Comparison of ENCODE assay signal across 9 mouse cellular contexts in the genomic region with DNA sequence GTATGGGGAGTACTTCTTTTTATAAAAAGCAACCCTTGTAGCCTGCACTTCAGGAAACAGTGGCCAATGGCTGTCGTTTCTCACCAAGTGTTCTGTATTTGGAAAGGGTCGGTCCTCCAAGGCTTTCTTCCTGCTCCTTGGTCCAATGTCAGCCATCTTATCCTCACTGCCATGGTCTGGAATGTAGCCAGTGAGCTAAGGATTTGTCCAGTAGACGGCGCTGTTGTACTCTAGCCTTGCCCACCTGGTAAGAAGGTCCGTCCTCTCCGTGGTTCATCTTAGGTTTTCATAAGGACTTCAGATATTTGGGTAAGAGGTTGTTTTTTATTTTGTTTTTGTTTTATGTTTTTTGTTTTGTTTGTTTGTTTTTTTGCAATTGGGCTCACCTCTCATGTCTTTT.
DNase-seq lines count a peak whose midpoint lies in the region; ATAC-seq and TF ChIP-seq lines count a peak whose summit lies in the region.
"Had no signal": no experiment of that assay in that cellular context is flagged by ENCODE, and none has a peak within 500 bp of the region (broad histone marks: within the 10 kb centered on the region; RNA-seq: fewer than 3 reads in every experiment).

No protein-coding gene starts in this region.

- ATAC-seq in forebrain, embryonic 12.5 days (ENCODE audit: low FRiP score), result peak; percentile 63; the same call in 1 of the 2 replicates
- no peak for ATAC-seq in forebrain, embryonic 13.5 days
- 0 out of 2 replicates have a peak, but pooled peaks have one; percentile 31 for ATAC-seq in lung, embryonic 16.5 days (ENCODE audit: low read depth)

- WGBS in forebrain, embryonic 12.5 days, result 25% methylated on average over 6 of the region's 6 CpGs
- 19% methylated on average over 6 of the region's 6 CpGs for WGBS in forebrain, embryonic 13.5 days
- 19% methylated on average over 6 of the region's 6 CpGs for WGBS in lung, embryonic 16.5 days

- no peak overlapping the region for H3K9ac ChIP-seq in forebrain, embryonic 12.5 days
- no peak overlapping the region for H3K9ac ChIP-seq in forebrain, embryonic 13.5 days
- H3K9ac ChIP-seq in lung, embryonic 16.5 days (ENCODE audit: low read length), result no peak overlapping the region
- H3K9ac ChIP-seq: hindbrain, embryonic 15.5 days had no signal

- H3K9me3 ChIP-seq in forebrain, embryonic 12.5 days, result no peaks in the 10 kb centered on the region
- H3K9me3 ChIP-seq in forebrain, embryonic 13.5 days (replicated peaks), result no peaks in the 10 kb centered on the region
- no peaks in the 10 kb centered on the region for H3K9me3 ChIP-seq in lung, embryonic 16.5 days (ENCODE audit: control insufficient read depth, low read length)
- H3K9me3 ChIP-seq: hindbrain, embryonic 15.5 days had no signal

- no peaks in the 10 kb centered on the region for H3K36me3 ChIP-seq in forebrain, embryonic 12.5 days (replicated peaks)
- no peaks in the 10 kb centered on the region for H3K36me3 ChIP-seq in forebrain, embryonic 13.5 days (ENCODE audit: poor library complexity, severe bottlenecking)
- H3K36me3 ChIP-seq in lung, embryonic 16.5 days (ENCODE audit: control insufficient read depth, insufficient read depth, low read length), result no peaks in the 10 kb centered on the region
- H3K36me3 ChIP-seq in splenic B cell, adult 2 months (ENCODE audit: control insufficient read depth, insufficient read depth, low read length, poor library complexity, severe bottlenecking), result no peaks in the 10 kb centered on the region
- H3K36me3 ChIP-seq: hindbrain, embryonic 15.5 days had no signal

- H3K27ac ChIP-seq in forebrain, embryonic 12.5 days, result no peak overlapping the region
- H3K27ac ChIP-seq in forebrain, embryonic 13.5 days, result no peak overlapping the region
- H3K27ac ChIP-seq in bone marrow macrophage, adult 2 months (ENCODE audit: insufficient read depth, low read depth, low read length), result no peak overlapping the region
- no peak overlapping the region for H3K27ac ChIP-seq in lung, embryonic 16.5 days (ENCODE audit: low read length)
- H3K27ac ChIP-seq: hindbrain, embryonic 15.5 days had no signal

- H3K4me1 ChIP-seq in forebrain, embryonic 12.5 days, result no peaks in the 10 kb centered on the region
- no peaks in the 10 kb centered on the region for H3K4me1 ChIP-seq in forebrain, embryonic 13.5 days
- no peaks in the 10 kb centered on the region for H3K4me1 ChIP-seq in bone marrow macrophage, adult 2 months (ENCODE audit: control insufficient read depth, insufficient read depth, low read length)
- H3K4me1 ChIP-seq in lung, embryonic 16.5 days (replicated peaks; ENCODE audit: control insufficient read depth, insufficient read depth, low read length), result no peaks in the 10 kb centered on the region
- H3K4me1 ChIP-seq: hindbrain, embryonic 15.5 days had no signal

- 0 out of 2 replicates have a peak, but pooled peaks cover 4% of the 10 kb centered on the region for H3K27me3 ChIP-seq in forebrain, embryonic 12.5 days
- no peaks in the 10 kb centered on the region for H3K27me3 ChIP-seq in forebrain, embryonic 13.5 days
- H3K27me3 ChIP-seq in lung, embryonic 16.5 days (ENCODE audit: control insufficient read depth, insufficient read depth, low read depth, low read length), result no peaks in the 10 kb centered on the region
- no peaks in the 10 kb centered on the region for H3K27me3 ChIP-seq in splenic B cell, adult 2 months (ENCODE audit: control insufficient read depth, insufficient read depth, low read length, poor library complexity, severe bottlenecking)
- H3K27me3 ChIP-seq: hindbrain, embryonic 15.5 days had no signal

- no peak overlapping the region for H3K4me2 ChIP-seq in forebrain, embryonic 12.5 days
- no peak overlapping the region for H3K4me2 ChIP-seq in forebrain, embryonic 13.5 days
- no peak overlapping the region for H3K4me2 ChIP-seq in lung, embryonic 16.5 days (ENCODE audit: low read depth, low read length)
- H3K4me2 ChIP-seq: hindbrain, embryonic 15.5 days had no signal

- TF ChIP-seq POLR2A in bone marrow macrophage, adult 2 months (IDR thresholded peaks at IDR 0.05; ENCODE audit: borderline replicate concordance, low read depth, low read length), result no peak

- peak; percentile 76 for TF ChIP-seq CTCF in bone marrow macrophage, adult 2 months (IDR thresholded peaks at IDR 0.05; ENCODE audit: low read depth, low read length)

- no peak overlapping the region for H3K4me3 ChIP-seq in forebrain, embryonic 12.5 days (replicated peaks)
- no peak overlapping the region for H3K4me3 ChIP-seq in forebrain, embryonic 13.5 days
- H3K4me3 ChIP-seq in bone marrow macrophage, adult 2 months (ENCODE audit: insufficient read depth, low read length), result no peak overlapping the region
- no peak overlapping the region for H3K4me3 ChIP-seq in lung, embryonic 16.5 days (ENCODE audit: low read length)
- H3K4me3 ChIP-seq: hindbrain, embryonic 15.5 days had no signal

- peak; percentile 26 for DNase-seq in 416B (ENCODE audit: low read depth)
- peak; percentile 56 for DNase-seq in fibroblast of lung, adult 2 months (ENCODE audit: low read depth)
- peak; percentile 35 to 70 for DNase-seq in kidney, postnatal 36 days
- DNase-seq in splenic B cell, adult 2 months (ENCODE audit: low read depth, low spot score), result peak; percentile 1

Comparison
In these comparisons a context has a peak if more than half of its experiments do, and no peak if none do; other contexts are left out.
1. DNase-seq: peak in every context shown above with its lines; median percentile 56 in fibroblast of lung, adult 2 months; 52 in kidney, postnatal 36 days; 26 in 416B; 1 in splenic B cell, adult 2 months.